Mouse (Mus musculus) retina, embryonic 14.5 days (tissue): ENCODE results near the gene Rab6a.

Experiments
- DNase-seq: peaks from one replicate; pipeline ENCODE4 v3.0.0-alpha.2; 2015; ENCODE audit warnings: low spot score

The Rab6a gene

GRCm38 (mm10) chr7:100622277-100622676 is 15.1 kb downstream of the Rab6a start:
- peak; percentile 33 for DNase-seq

- DNase-seq: no peak
Measured at GRCm38 (mm10) chr7:100624538-100624937, 17.3 kb downstream of the Rab6a start.

- peak; percentile 66 for DNase-seq
Measured at GRCm38 (mm10) chr7:100637657-100638056, 30.4 kb downstream of the Rab6a start.

- DNase-seq: no peak
Measured at GRCm38 (mm10) chr7:100642413-100642812, 35.2 kb downstream of the Rab6a start.

GRCm38 (mm10) chr7:100645147-100645546 is 37.9 kb downstream of the Rab6a start:
- DNase-seq: peak; percentile 89

DNA sequence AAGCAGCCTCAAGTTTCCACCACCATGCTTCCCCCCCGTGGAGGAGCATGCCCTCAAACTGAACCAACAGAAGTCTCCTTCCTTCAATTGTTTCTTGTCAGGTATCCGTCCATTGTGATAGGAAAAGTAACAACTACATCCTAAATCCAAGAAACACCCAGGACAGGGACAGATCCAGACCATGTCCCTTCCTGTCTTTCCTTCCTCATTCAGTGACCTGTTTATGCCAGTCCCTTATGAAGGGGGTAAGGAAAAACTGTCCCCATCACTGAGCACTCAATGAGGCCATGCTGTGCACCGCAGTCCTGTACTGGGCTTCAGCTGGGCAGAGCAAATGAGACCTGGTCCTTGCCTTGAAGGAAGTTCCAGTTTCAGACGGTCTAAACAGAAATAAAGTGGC is 41.9 kb downstream of the Rab6a start:
- DNase-seq: no peak

DNA sequence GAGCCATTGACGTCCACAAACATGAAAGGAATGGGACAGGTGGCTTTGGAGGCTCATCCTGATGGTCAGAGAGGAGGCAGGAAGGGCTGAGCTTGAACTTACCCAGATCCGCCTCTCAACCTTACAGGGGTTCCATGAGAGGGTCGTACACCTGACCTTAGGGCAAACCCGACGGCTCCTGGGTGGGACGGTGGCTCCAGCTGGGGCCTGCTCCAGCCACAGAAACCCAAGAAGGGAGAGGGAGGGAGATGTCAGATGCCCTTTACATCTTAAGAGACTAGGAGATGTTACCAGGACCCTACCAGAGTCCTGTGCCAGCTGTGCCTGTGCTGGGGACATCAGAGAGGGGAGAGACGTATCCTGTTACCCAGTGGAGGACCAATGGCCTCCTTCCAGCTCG is 42.6 kb downstream of the Rab6a start:
- DNase-seq: no peak

GRCm38 (mm10) chr7:100650421-100650820 is 43.2 kb downstream of the Rab6a start:
- DNase-seq: no peak

GRCm38 (mm10) chr7:100651011-100651410 is 43.8 kb downstream of the Rab6a start:
- no peak for DNase-seq

GRCm38 (mm10) chr7:100653480-100654266 is 46.5 kb downstream of the Rab6a start:
- peak; percentile 53 for DNase-seq

GRCm38 (mm10) chr7:100654441-100654840 is 47.2 kb downstream of the Rab6a start:
- DNase-seq: no peak

DNA sequence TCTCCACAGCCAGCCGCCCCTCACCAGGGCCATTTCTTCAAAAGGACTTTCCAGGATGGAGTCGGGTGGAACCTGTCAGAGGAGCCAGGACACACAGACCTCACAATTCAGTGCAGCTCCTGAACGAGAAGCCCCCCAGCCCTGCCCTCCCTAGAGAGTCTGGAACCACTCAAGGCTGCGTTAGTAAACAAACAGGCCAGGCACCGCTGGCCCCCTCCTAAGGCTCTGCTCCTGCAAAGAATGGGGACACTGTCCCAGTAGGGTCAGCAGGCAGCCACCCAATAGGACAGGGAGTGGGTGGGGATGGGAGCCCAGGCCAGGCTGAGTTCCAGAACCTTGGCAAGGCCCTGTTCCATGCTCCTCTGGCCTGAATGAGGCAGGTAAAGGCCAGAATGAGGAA is 49.5 kb downstream of the Rab6a start:
- DNase-seq: no peak

GRCm38 (mm10) chr7:100658093-100658578 is 50.9 kb downstream of the Rab6a start:
- peak; percentile 32 for DNase-seq

GRCm38 (mm10) chr7:100661264-100661663 is 54.1 kb downstream of the Rab6a start:
- no peak for DNase-seq

GRCm38 (mm10) chr7:100662231-100662630 is 55.0 kb downstream of the Rab6a start, which contains the start of gene Plekhb1:
Plekhb1 (minus strand) TSS chr7:100662414.
- DNase-seq: no peak

- DNase-seq: peak; percentile 98
Measured at GRCm38 (mm10) chr7:100663190-100663589, 56.0 kb downstream of the Rab6a start.

DNA sequence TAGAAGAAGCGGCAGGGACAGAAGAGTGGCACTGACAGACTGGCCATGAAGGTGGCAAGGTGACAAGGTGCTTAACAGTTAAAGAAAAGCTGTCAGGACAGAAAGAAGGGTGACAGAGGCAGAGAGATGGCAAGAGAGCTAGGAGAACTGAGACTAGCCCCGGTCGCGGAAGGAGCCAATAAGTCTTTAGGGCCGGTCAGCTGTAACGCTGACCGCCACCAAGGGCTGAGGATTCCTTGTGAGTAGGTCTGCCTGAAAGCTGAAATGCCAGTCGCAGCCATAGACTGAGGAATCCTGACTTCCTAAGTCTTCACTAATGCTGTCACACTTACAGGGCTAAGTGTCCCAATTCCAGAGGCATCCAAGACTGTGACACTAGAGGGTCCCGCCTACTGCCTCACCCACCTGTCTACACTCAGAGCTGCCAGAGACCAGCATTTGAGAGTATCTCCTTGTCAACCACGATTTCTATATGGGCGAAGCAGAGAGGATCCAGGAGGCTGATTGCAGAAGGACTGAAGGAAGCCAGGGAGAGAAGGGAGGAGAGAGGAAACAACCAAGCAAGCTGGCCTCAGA is 56.6 kb downstream of the Rab6a start:
- DNase-seq: no peak

DNA sequence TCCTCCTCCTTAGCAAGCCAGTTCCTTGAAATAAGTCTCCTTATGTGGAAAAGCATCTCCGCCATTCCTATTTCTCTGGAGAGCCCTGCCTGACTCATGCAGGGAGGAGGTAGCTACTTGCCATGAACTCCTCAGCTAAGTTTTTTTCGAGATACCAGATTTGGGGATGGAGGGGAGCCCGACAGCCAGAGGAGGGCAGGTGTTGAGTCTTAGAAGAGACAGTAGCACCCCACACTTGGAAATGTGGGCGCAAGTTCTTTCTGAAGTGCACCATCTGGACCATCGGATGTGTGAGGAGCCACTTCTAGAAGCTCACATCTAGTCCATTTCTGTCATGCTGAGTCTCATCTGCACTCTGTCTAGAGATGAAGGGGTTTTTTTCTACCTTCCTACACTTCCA is 63.4 kb downstream of the Rab6a start:
- DNase-seq: no peak

- DNase-seq: no peak
Measured at GRCm38 (mm10) chr7:100673452-100673851, 66.2 kb downstream of the Rab6a start.

- no peak for DNase-seq
Measured at GRCm38 (mm10) chr7:100674941-100675340, 67.7 kb downstream of the Rab6a start.

- DNase-seq: no peak
Measured at GRCm38 (mm10) chr7:100678052-100678451, 70.8 kb downstream of the Rab6a start.

DNA sequence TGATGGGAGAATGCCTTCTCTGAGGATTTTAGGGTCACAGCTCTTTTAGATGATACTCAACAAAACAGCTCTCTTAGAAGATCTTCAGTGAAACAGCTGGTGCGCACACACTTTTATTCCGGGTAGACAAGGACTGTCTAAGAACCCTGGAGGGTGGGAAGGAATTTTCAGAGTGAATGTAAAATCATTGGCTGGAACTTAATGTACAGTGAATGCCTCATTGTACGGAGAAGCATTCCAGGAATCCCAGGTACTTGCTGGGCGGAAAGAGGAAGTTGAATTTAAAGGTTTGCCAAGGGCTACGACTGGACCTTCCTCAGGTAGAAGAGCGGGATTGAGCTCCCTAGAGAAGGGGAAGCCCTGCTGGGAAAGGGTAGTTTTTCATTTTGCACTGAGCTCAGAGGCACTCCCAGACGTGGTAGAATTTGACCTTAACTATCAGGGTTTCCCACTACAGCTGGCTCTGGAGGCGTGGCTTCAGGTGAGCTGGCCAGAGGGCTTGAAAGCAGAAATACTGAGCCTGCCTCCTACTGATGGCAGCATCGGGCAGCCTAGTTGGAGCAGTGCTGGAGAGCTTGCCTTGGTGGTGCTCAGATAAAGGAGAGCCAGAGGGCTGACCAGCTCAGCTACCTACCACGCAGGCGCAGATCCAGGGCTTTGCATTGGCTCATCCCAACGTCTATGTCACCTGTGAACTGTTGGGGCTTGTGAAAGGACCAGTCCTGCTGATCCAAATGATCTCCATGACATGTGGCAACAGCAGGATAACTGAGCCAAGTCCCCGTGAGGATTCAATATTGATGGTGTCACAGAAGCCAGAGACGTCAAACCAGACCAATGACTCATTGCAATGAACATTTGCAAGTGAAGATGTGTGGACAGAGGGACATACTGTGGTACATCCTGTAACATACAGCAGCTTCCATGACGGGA is 72.0 kb downstream of the Rab6a start:
- DNase-seq: no peak
